ENCODE assay signal across 8 mouse cellular contexts in genomic region chr3:103904705-103905104, GRCm38 (mm10). TPM values are rescaled to one million over a fixed set of nuclear protein-coding genes. Genes with fewer than 3 reads are reported as not detected.
DNase-seq lines count a peak whose midpoint lies in the region; ATAC-seq and TF ChIP-seq lines count a peak whose summit lies in the region.

No protein-coding gene starts in this region.

- peak; percentile 82 for TF ChIP-seq CTCF in liver, embryonic 14.5 days (IDR thresholded peaks at IDR 0.05; ENCODE audit: low read depth)
- peak; percentile 76 for TF ChIP-seq CTCF in stomach, postnatal 0 days (IDR thresholded peaks at IDR 0.05; ENCODE audit: low read depth)

- H3K27me3 ChIP-seq in liver, embryonic 14.5 days (ENCODE audit: control insufficient read depth, insufficient read depth, low read length) = no peaks in the 10 kb centered on the region
- no peaks in the 10 kb centered on the region for H3K27me3 ChIP-seq in stomach, postnatal 0 days (ENCODE audit: control insufficient read depth, insufficient read depth, low read length)

- H3K27ac ChIP-seq in liver, embryonic 14.5 days = no peak overlapping the region
- H3K27ac ChIP-seq in stomach, postnatal 0 days (replicated peaks) = no peak overlapping the region

- H3K4me3 ChIP-seq in liver, embryonic 14.5 days (ENCODE audit: insufficient read depth in 1 of 2, low read depth in 2 of 2, low read length in 2 of 2) = no peak overlapping the region
- no peak overlapping the region for H3K4me3 ChIP-seq in stomach, postnatal 0 days (ENCODE audit: low read depth, low read length)

- DNase-seq in adrenal gland, postnatal 14 days = peak; percentile 60
- DNase-seq in adrenal gland, adult 8-10 months = no peak
- peak; percentile 39 for DNase-seq in retina, embryonic 14.5 days (ENCODE audit: low spot score)
- DNase-seq in retina, postnatal 1 day = no peak
- peak; percentile 79 for DNase-seq in cerebellum, adult 9-11 months
- DNase-seq in liver, embryonic 14.5 days (ENCODE audit: low read depth in 3 of 3, low spot score in 3 of 3) = peak; percentile 37 to 54 (median 40)
- DNase-seq in stomach, postnatal 0 days (ENCODE audit: low spot score) = peak; percentile 73
- no peak for DNase-seq in right cerebral cortex, postnatal 25 days

- ATAC-seq in liver, embryonic 14.5 days (ENCODE audit: insufficient read depth) = no peak; the same call in 1 of the 2 replicates
- no peak for ATAC-seq in stomach, postnatal 0 days (ENCODE audit: low FRiP score, low TSS enrichment)

- TF ChIP-seq EP300 in liver, embryonic 14.5 days (IDR thresholded peaks at IDR 0.05; ENCODE audit: low read depth) = no peak
- no peak for TF ChIP-seq EP300 in stomach, postnatal 0 days (optimal IDR thresholded peaks at IDR 0.05)

- H3K9ac ChIP-seq in liver, embryonic 14.5 days (replicated peaks) = no peak overlapping the region
- H3K9ac ChIP-seq in stomach, postnatal 0 days (ENCODE audit: low read length) = no peak overlapping the region

- no peaks in the 10 kb centered on the region for H3K36me3 ChIP-seq in liver, embryonic 14.5 days (replicated peaks; ENCODE audit: control insufficient read depth, insufficient read depth, low read depth)
- H3K36me3 ChIP-seq in stomach, postnatal 0 days (ENCODE audit: control insufficient read depth, insufficient read depth, low read length) = no peaks in the 10 kb centered on the region

- no peaks in the 10 kb centered on the region for H3K4me1 ChIP-seq in liver, embryonic 14.5 days (replicated peaks; ENCODE audit: control insufficient read depth in 2 of 2, insufficient read depth in 2 of 2, low read length in 1 of 2)
- H3K4me1 ChIP-seq in stomach, postnatal 0 days (replicated peaks; ENCODE audit: control insufficient read depth, insufficient read depth) = no peaks in the 10 kb centered on the region

- no peaks in the 10 kb centered on the region for H3K9me3 ChIP-seq in liver, embryonic 14.5 days (ENCODE audit: control insufficient read depth, low read length)
- no peaks in the 10 kb centered on the region for H3K9me3 ChIP-seq in stomach, postnatal 0 days (ENCODE audit: control insufficient read depth, low read length)

- 38% methylated on average over 1 of the region's 1 CpGs for WGBS in liver, embryonic 14.5 days (ENCODE audit: insufficient replicate concordance)
- WGBS in stomach, postnatal 0 days = 83% methylated on average over 1 of the region's 1 CpGs

- H3K4me2 ChIP-seq in liver, embryonic 14.5 days (ENCODE audit: low read depth) = no peak overlapping the region
- no peak overlapping the region for H3K4me2 ChIP-seq in stomach, postnatal 0 days (replicated peaks; ENCODE audit: low read depth)

RNA-seq across cellular contexts. Expression of gene Rsbn1, which starts 9.2 kb away (rescaled TPM):
- total RNA-seq in adrenal gland, postnatal 14 days (2021) = 16.2 and 18.0 TPM in 2 replicates
- 10 to 100 TPM; 18.8 to 23.4 (median 21.5) TPM for total RNA-seq in adrenal gland, adult 8-10 months (2022)
- polyA plus RNA-seq in liver, embryonic 14.5 days (2012; rRNA removed) = 2.6 and 3.3 TPM in 2 replicates
- 3.6 and 3.8 TPM in 2 replicates for polyA plus RNA-seq in liver, embryonic 14.5 days (2014; fragmentation: Nextera tagmentation; extraction: Ambion mirVana)
- polyA plus RNA-seq in stomach, postnatal 0 days (2015; fragmentation: Nextera tagmentation; extraction: Ambion mirVana) = 6.4 and 7.2 TPM in 2 replicates

RNA-seq across cellular contexts. Expression of gene Ptpn22, which starts 45.1 kb away (rescaled TPM):
- total RNA-seq in adrenal gland, postnatal 14 days (2021) = 1.4 and 7.8 TPM in 2 replicates
- 1 to 10 TPM; 1.6 to 2.7 (median 2.3) TPM for total RNA-seq in adrenal gland, adult 8-10 months (2022)
- polyA plus RNA-seq in liver, embryonic 14.5 days (2012; rRNA removed) = 0.77 and 1.5 TPM in 2 replicates
- polyA plus RNA-seq in liver, embryonic 14.5 days (2014; fragmentation: Nextera tagmentation; extraction: Ambion mirVana) = 1.3 and 1.4 TPM in 2 replicates
- polyA plus RNA-seq in stomach, postnatal 0 days (2015; fragmentation: Nextera tagmentation; extraction: Ambion mirVana) = 0.59 and 0.68 TPM in 2 replicates

Comparison
In these comparisons a context has a peak if more than half of its experiments do, and no peak if none do; other contexts are left out.
1. DNase-seq: peak in adrenal gland, postnatal 14 days (single experiment), retina, embryonic 14.5 days (single experiment), cerebellum, adult 9-11 months (single experiment), liver, embryonic 14.5 days (3 of 3) and stomach, postnatal 0 days (single experiment); none in adrenal gland, adult 8-10 months (single experiment), retina, postnatal 1 day (single experiment) and right cerebral cortex, postnatal 25 days (single experiment).